Mouse (Mus musculus) adrenal gland, adult 8-10 months (tissue): ENCODE results near the gene Pde11a. TPM values are rescaled to one million over a fixed set of nuclear protein-coding genes. Genes with fewer than 3 reads are reported as not detected.

ENCODE experiments used
- DNase-seq: peaks from one replicate; pipeline ENCODE4 v3.0.0; 2022
- total RNA-seq, 4 experiments: library from RNA; stranded (reverse); gene quantifications; 2 replicates each; pipeline ENCODE4 v1.2.4; 2022

Pde11a gene
- total RNA-seq, 4 experiments from 2014 or later = 0.12 to 0.43 (median 0.22) TPM; not detected in 1

GRCm38 (mm10) chr2:76051385-76051784 is 287.2 kb downstream of the Pde11a start:
- DNase-seq = no peak

GRCm38 (mm10) chr2:76050911-76051310 is 287.7 kb downstream of the Pde11a start:
- no peak for DNase-seq

GRCm38 (mm10) chr2:76050092-76050491 is 288.5 kb downstream of the Pde11a start:
- peak; percentile 13 for DNase-seq

- no peak for DNase-seq
Measured at GRCm38 (mm10) chr2:76049529-76049928, 289.0 kb downstream of the Pde11a start.

- DNase-seq = no peak
Measured at GRCm38 (mm10) chr2:76047740-76048139, 290.8 kb downstream of the Pde11a start.

- DNase-seq = no peak
Measured at GRCm38 (mm10) chr2:76042210-76042609, 296.4 kb downstream of the Pde11a start.

GRCm38 (mm10) chr2:76040116-76040515 is 298.5 kb downstream of the Pde11a start:
- DNase-seq = no peak

- peak; percentile 12 for DNase-seq
Measured at GRCm38 (mm10) chr2:76030080-76030479, 308.5 kb downstream of the Pde11a start.

GRCm38 (mm10) chr2:76029081-76029901 is 309.3 kb downstream of the Pde11a start:
- peak; percentile 14 for DNase-seq

- DNase-seq = no peak
Measured at GRCm38 (mm10) chr2:76016890-76017289, 321.7 kb downstream of the Pde11a start.

- DNase-seq = no peak
Measured at GRCm38 (mm10) chr2:76016136-76016535, 322.4 kb downstream of the Pde11a start.

GRCm38 (mm10) chr2:76015460-76015859 is 323.1 kb downstream of the Pde11a start:
- DNase-seq = no peak

- DNase-seq = no peak
Measured at GRCm38 (mm10) chr2:76014659-76015058, 323.9 kb downstream of the Pde11a start.

- no peak for DNase-seq
Measured at GRCm38 (mm10) chr2:76006194-76006593, 332.4 kb downstream of the Pde11a start.

GRCm38 (mm10) chr2:76002899-76003298 is 335.7 kb downstream of the Pde11a start:
- no peak for DNase-seq

GRCm38 (mm10) chr2:76001392-76001791 is 337.2 kb downstream of the Pde11a start:
- DNase-seq = peak; percentile 33

- no peak for DNase-seq
Measured at GRCm38 (mm10) chr2:75999636-76000035, 338.9 kb downstream of the Pde11a start.

GRCm38 (mm10) chr2:75998692-75999091 is 339.9 kb downstream of the Pde11a start:
- no peak for DNase-seq

- no peak for DNase-seq
Measured at GRCm38 (mm10) chr2:75997726-75998125, 340.8 kb downstream of the Pde11a start.

- no peak for DNase-seq
Measured at GRCm38 (mm10) chr2:75994841-75995240, 343.7 kb downstream of the Pde11a start.

- no peak for DNase-seq
Measured at GRCm38 (mm10) chr2:75991581-75992205, 346.9 kb downstream of the Pde11a start.

- peak; percentile 45 for DNase-seq
Measured at GRCm38 (mm10) chr2:75990885-75991539, 347.6 kb downstream of the Pde11a start.

- no peak for DNase-seq
Measured at GRCm38 (mm10) chr2:75989694-75990093, 348.9 kb downstream of the Pde11a start.
